Mouse (Mus musculus): ENCODE data around the gene Akap8. TPM values are rescaled to one million over a fixed set of nuclear protein-coding genes. Genes with fewer than 3 reads are reported as not detected.
A peak's percentile ranks its signal among the peaks of the same experiment; 100 is the strongest.

The Akap8 gene
- polyA plus RNA-seq, 1 experiment, result 63.3 TPM

DNA sequence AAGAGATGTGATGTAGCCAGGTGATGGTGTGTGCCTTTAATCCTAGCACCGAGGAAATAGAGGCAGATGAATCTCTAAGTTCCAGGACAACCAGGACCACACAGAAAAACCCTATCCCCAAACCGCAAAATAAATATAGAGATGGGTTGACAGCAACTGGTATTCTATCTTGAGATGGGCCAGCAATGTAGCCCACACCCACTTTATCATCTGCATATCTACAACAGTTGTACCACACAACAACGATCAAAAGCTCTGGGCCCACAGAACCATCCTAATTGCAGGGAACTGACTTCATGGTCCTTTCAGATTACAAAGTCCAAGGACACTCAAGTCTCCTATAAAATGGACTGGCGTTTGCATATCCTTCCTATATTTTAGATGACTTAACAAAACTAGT is 13.1 kb downstream of the Akap8 start:
- WGBS, result 90% methylated on average over 4 of the region's 4 CpGs
- no peak for DNase-seq
- Histone ChIP-seq H3K4me3 (replicated peaks; ENCODE audit: extremely low read depth, low read depth, low read length) (no peak overlapping the region), H3K4me1 (ENCODE audit: control insufficient read depth, insufficient read depth, low read length) (no peaks in the 10 kb centered on the region)
- TF ChIP-seq CTCF (IDR thresholded peaks at IDR 0.05; ENCODE audit: insufficient read depth, low read length) (no peak), POLR2A (IDR thresholded peaks at IDR 0.05; ENCODE audit: borderline replicate concordance, extremely low read depth, low read depth, low read length) (no peak)

DNA sequence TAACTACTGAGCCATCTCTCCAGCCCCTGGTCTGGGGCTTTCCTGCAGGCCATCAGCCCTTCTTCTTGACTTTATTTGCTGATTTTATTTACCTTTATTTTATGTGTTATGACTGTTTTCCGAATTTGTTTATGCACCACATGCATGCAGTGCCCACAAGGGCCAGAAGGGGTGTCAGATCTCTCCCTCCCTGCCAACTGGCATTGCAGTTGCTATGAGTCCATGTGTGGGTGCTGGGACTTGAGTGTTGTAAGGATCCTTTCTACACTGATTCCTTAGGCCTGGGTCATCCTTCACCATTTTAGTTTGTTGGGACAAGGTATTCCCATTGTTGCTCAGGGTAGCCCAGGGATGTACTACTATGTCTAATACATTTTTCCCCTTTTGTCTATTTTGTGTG is 22.9 kb downstream of the Akap8 start:
- DNase-seq, result no peak
- 93% methylated on average over 1 of the region's 1 CpGs for WGBS
- Histone ChIP-seq H3K4me3 (replicated peaks; ENCODE audit: extremely low read depth, low read depth, low read length) (no peak overlapping the region), H3K4me1 (ENCODE audit: control insufficient read depth, insufficient read depth, low read length) (no peaks in the 10 kb centered on the region)
- TF ChIP-seq CTCF (IDR thresholded peaks at IDR 0.05; ENCODE audit: insufficient read depth, low read length), result 0 out of 2 replicates have a peak, but pooled peaks have one; percentile 11
- TF ChIP-seq POLR2A (IDR thresholded peaks at IDR 0.05; ENCODE audit: borderline replicate concordance, extremely low read depth, low read depth, low read length), result no peak

DNA sequence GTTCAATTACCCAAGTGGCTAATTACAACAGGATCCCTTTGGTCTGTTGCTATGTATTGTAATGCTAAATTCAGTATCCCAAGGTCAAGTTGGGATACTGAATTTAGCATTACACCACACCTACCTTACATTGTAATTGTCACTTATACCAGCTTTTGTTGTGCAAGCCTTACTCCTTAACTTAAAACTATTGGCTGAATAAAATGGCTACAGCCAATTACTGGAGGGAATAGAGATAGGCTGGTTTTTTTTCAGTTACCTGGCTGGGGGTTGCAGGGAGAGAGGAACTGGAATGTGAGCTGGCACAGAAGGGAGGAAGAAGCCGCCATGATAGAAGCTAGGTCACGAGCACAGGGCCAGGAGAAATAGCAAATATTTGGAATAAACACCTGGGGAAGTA is 25.1 kb downstream of the Akap8 start:
- WGBS, result 69% methylated on average over 2 of the region's 2 CpGs
- no peak for DNase-seq
- Histone ChIP-seq H3K4me1 (ENCODE audit: control insufficient read depth, insufficient read depth, low read length) (no peaks in the 10 kb centered on the region), H3K4me3 (replicated peaks; ENCODE audit: extremely low read depth, low read depth, low read length) (no peak overlapping the region)
- no peak for TF ChIP-seq CTCF (IDR thresholded peaks at IDR 0.05; ENCODE audit: insufficient read depth, low read length)
- no peak for TF ChIP-seq POLR2A (IDR thresholded peaks at IDR 0.05; ENCODE audit: borderline replicate concordance, extremely low read depth, low read depth, low read length)

DNA sequence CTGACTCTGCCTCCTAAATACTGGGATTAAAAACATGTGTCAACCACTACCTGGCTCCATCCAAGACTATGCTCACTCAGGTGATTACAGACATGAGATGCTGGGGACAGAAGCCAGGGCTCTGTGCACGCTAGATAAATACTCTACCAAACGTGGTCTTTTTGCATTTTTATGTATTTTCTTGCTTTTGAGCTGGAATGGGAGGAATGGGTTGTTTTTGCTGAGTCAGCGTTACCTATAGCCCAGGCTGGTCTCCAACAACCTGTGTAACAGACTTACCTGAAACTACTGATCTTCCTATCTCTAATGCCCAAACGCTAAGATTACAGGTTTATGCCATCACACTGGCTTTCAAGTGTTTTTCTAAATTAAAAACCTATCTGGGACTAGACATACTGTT is 25.9 kb downstream of the Akap8 start:
- no peak for TF ChIP-seq CTCF (IDR thresholded peaks at IDR 0.05; ENCODE audit: insufficient read depth, low read length)
- no peak for TF ChIP-seq POLR2A (IDR thresholded peaks at IDR 0.05; ENCODE audit: borderline replicate concordance, extremely low read depth, low read depth, low read length)
- Histone ChIP-seq H3K4me1 (ENCODE audit: control insufficient read depth, insufficient read depth, low read length) (no peaks in the 10 kb centered on the region), H3K4me3 (replicated peaks; ENCODE audit: extremely low read depth, low read depth, low read length) (no peak overlapping the region)
- no peak for DNase-seq
- WGBS, result 72% methylated on average over 4 of the region's 4 CpGs

DNA sequence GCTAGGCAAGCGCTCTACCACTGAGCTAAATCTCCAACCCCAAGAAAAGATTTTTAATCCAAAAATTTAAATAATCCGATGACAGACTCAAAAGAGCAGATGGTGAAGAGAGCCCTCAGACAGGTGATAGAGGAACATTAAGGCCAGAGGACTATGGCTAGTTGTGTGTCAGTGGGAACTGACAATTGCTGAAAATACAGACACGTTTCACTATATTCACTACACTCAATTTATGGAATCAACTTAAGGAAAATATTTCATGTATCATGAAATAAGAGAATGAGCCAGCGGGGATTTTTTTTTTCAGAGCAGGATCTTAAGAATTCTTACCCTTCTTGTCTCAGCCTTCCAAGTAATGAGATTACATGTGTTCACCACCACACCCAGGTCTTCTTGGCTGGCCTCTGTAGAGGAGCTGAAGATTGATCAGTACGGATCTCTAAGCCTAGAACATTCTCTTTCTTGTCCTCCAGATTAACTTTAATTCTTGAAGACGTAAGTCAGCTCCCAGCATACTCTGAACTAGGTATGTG is 35.8 kb downstream of the Akap8 start:
- 28% methylated on average over 6 of the region's 6 CpGs for WGBS
- no peak for TF ChIP-seq POLR2A (IDR thresholded peaks at IDR 0.05; ENCODE audit: borderline replicate concordance, extremely low read depth, low read depth, low read length)
- no peak for TF ChIP-seq CTCF (IDR thresholded peaks at IDR 0.05; ENCODE audit: insufficient read depth, low read length)

DNA sequence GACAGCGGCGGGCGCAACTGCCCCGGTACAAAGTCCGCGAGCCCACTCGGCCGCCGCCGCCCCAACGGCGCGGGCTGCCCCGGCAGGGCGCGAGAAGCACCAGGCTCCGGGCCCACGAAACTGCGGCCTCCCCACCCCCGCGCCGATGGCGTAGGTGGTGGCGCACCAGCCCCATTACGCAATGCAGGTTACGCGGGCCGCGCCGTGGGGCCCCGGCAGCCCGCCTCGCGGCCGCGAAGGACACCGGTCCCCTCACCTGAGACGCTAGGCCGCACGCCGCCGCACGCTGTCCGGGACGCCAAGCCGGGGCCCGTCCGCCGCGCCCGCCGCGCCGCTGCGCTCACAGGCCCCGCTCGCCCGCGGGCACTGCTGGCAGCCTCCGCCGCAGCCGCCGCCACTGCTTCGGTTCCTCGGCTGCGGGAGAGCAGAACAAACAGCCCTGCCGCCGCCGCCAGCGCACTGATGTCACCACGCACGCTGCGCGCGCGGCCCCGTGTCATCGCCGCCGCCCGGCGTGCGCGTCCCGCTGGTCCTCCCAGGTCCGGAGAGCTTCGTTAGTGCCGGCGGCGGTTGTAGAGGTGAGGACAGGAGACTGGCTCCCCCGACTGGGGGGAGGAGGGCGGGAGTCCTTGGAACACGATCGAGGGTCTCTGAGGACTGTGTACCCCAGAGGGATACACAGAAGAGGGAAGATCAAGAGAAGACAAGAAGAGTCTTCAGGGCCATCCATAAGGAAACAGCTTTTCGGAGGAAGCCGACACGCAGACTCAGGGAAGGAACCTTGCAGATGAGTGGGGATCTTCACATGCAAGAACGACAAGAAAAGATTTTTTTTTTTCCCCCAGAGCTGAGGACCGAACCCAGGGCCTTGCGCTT is 36.5 kb downstream of the Akap8 start, which contains the start of gene Brd4:
Gene Brd4 (minus strand): TSS at position 461 of the 876 bp plus-strand sequence.
- 1% methylated on average over 69 of the region's 100 CpGs for WGBS
- DNase-seq, result peak; percentile 92
- Histone ChIP-seq H3K4me3 (replicated peaks; ENCODE audit: extremely low read depth, low read depth, low read length) (peak within 1 kb of the TSS; percentile 92), H3K4me1 (ENCODE audit: control insufficient read depth, insufficient read depth, low read length) (peaks cover 18% of the 10 kb centered on the region)
- TF ChIP-seq CTCF (IDR thresholded peaks at IDR 0.05; ENCODE audit: insufficient read depth, low read length), result no peak
- TF ChIP-seq POLR2A (IDR thresholded peaks at IDR 0.05; ENCODE audit: borderline replicate concordance, extremely low read depth, low read depth, low read length), result peak; percentile 84

More for the DNA sequence above, 35.8 kb downstream of the Akap8 start:
- no peak for DNase-seq
- H3K4me1 ChIP-seq (ENCODE audit: control insufficient read depth, insufficient read depth, low read length), result peaks cover 16% of the 10 kb centered on the region
- peak overlapping the region; percentile 92 for H3K4me3 ChIP-seq (replicated peaks; ENCODE audit: extremely low read depth, low read depth, low read length)

DNA sequence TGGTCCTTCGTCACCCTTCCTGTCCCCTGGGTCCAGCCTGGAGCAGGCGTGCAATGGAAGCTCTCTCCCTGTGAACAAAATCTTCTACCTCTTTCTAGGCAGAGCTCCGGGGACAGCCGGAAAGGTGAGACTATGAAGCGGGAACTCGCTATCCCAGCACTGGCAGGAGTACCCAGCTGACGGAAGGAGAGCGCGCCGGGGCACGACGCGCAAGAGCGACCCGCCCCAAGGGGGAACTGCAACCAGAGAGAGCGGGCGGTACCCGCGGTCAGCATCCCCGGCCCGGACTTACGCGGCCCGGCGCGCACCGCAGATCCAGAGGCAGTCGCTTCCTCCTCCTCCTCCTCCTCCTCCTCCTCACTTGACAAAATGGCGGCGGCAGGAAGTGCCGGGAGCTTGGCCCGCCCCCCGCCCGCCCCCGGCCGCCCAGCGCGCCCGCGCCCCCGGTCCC is 37.2 kb downstream of the Akap8 start:
- whole genome bisulfite sequencing, result under 1% methylated on average over 27 of the region's 41 CpGs
- peak; percentile 59 for DNase-seq
- Histone ChIP-seq H3K4me3 (replicated peaks; ENCODE audit: extremely low read depth, low read depth, low read length) (peak overlapping the region; percentile 92), H3K4me1 (ENCODE audit: control insufficient read depth, insufficient read depth, low read length) (peaks cover 18% of the 10 kb centered on the region)
- peak; percentile 26; the same call in 1 of the 2 replicates for TF ChIP-seq POLR2A (IDR thresholded peaks at IDR 0.05; ENCODE audit: borderline replicate concordance, extremely low read depth, low read depth, low read length)
- TF ChIP-seq CTCF (IDR thresholded peaks at IDR 0.05; ENCODE audit: insufficient read depth, low read length), result no peak

DNA sequence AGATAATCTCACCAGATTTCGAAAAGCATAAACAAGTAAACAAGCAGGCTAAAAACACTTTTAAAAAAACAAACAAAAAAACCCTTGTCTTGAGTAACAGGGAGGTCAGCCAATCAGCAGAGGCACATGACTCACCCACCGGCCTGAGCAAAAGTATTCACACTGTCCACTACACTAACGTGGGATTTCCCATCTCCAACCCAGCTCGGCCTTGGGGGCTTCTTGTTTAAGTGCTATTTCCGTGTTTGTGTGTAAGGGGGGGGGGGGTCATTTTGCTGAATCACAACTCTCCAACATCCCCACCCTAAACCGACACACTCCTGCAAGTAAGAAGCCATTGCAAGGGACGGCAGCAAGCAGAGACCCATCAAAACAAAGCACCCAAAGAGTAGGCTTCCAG is 37.7 kb downstream of the Akap8 start:
- DNase-seq, result no peak
- H3K4me3 ChIP-seq (replicated peaks; ENCODE audit: extremely low read depth, low read depth, low read length), result peak overlapping the region; percentile 92
- WGBS, result 3% methylated on average over 7 of the region's 7 CpGs
- H3K4me1 ChIP-seq (ENCODE audit: control insufficient read depth, insufficient read depth, low read length), result peaks cover 18% of the 10 kb centered on the region
- no peak for TF ChIP-seq CTCF (IDR thresholded peaks at IDR 0.05; ENCODE audit: insufficient read depth, low read length)
- TF ChIP-seq POLR2A (IDR thresholded peaks at IDR 0.05; ENCODE audit: borderline replicate concordance, extremely low read depth, low read depth, low read length), result no peak

DNA sequence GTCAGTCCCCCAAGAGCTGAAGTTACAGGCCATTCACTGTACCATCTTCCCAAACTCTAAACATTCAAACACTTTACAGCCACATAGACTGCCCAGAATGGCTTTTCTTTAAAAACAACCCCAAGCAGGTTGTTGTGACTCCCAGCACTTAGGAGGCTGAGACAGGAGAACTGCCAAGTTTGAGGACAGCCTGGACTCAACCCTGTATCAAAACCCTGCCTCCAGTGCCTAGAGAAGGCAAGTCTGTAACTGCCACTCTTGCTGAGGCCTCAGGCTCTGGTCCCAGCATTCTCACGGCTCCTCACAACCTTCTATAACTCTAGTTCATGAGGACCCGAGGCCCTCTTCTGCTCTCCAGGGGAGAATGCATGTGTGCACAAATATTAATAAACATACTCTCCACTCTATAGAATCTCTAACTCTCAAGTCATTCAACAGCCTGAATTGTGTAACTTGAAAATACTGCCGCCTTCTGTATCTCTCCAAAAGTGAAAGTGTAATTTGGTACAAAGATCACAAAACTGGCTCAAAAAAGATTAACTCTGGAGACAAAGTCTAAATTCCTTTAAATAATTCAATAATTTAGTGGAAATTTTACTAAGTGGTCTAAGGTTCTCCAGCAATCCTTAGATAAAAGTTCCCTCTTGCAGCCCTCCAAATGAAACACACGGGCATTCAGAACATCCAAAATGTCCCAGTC is 39.3 kb downstream of the Akap8 start:
- no peak for TF ChIP-seq CTCF (IDR thresholded peaks at IDR 0.05; ENCODE audit: insufficient read depth, low read length)
- no peak for TF ChIP-seq POLR2A (IDR thresholded peaks at IDR 0.05; ENCODE audit: borderline replicate concordance, extremely low read depth, low read depth, low read length)
- no peak for DNase-seq
- peaks cover 22% of the 10 kb centered on the region for H3K4me1 ChIP-seq (ENCODE audit: control insufficient read depth, insufficient read depth, low read length)
- 32% methylated on average over 4 of the region's 4 CpGs for WGBS
- H3K4me3 ChIP-seq (replicated peaks; ENCODE audit: extremely low read depth, low read depth, low read length), result no peak overlapping the region

Data from lung, adult 2 months (tissue).